Mouse (Mus musculus) adrenal gland, postnatal 14 days (tissue): ENCODE measurements at regions not wholly inside any gene's neighbourhood (a gene's known extent, or its start where the extent isn't known, plus 50 kb on each side); places are given as distances from the start of the nearest gene placed in this dataset.
A peak's percentile ranks its signal among the peaks of the same experiment; 100 is the strongest.

Source experiments
- DNase-seq: peaks from one replicate; pipeline ENCODE4 v3.0.0; 2021; ENCODE audit warnings: mixed read lengths

- DNase-seq, result peak; percentile 13
Observed at GRCm38 (mm10) chr10:44640620-44641019, 112.3 kb upstream of the Prdm1 start.

GRCm38 (mm10) chr10:44638678-44639077 is 110.4 kb upstream of the Prdm1 start:
- no peak for DNase-seq

GRCm38 (mm10) chr10:44636786-44637185 is 108.5 kb upstream of the Prdm1 start:
- DNase-seq, result no peak

- DNase-seq, result no peak
Observed at GRCm38 (mm10) chr10:44636061-44636460, 107.8 kb upstream of the Prdm1 start.

- no peak for DNase-seq
Observed at GRCm38 (mm10) chr10:44631584-44631983, 103.3 kb upstream of the Prdm1 start.

- DNase-seq, result peak; percentile 28
Observed at GRCm38 (mm10) chr10:44630485-44630884, 102.2 kb upstream of the Prdm1 start.

GRCm38 (mm10) chr10:44628387-44628786 is 100.1 kb upstream of the Prdm1 start:
- no peak for DNase-seq

GRCm38 (mm10) chr10:44627431-44627830 is 99.1 kb upstream of the Prdm1 start:
- no peak for DNase-seq

- no peak for DNase-seq
Observed at GRCm38 (mm10) chr10:44625521-44625920, 97.2 kb upstream of the Prdm1 start.

- no peak for DNase-seq
Observed at GRCm38 (mm10) chr10:44615586-44615985, 87.3 kb upstream of the Prdm1 start.

GRCm38 (mm10) chr10:44612571-44612970 is 84.3 kb upstream of the Prdm1 start:
- no peak for DNase-seq

GRCm38 (mm10) chr10:44611399-44611798 is 83.1 kb upstream of the Prdm1 start:
- no peak for DNase-seq

- no peak for DNase-seq
Observed at GRCm38 (mm10) chr10:44609187-44609586, 80.9 kb upstream of the Prdm1 start.

- DNase-seq, result no peak
Observed at GRCm38 (mm10) chr10:44607334-44607851, 79.1 kb upstream of the Prdm1 start.

- no peak for DNase-seq
Observed at GRCm38 (mm10) chr10:44604512-44604911, 76.2 kb upstream of the Prdm1 start.

- no peak for DNase-seq
Observed at GRCm38 (mm10) chr10:44603461-44603860, 75.2 kb upstream of the Prdm1 start.

- no peak for DNase-seq
Observed at GRCm38 (mm10) chr10:44601550-44601949, 73.2 kb upstream of the Prdm1 start.

GRCm38 (mm10) chr10:44599964-44600334 is 71.6 kb upstream of the Prdm1 start:
- no peak for DNase-seq

- no peak for DNase-seq
Observed at GRCm38 (mm10) chr10:44599331-44599963, 71.1 kb upstream of the Prdm1 start.

GRCm38 (mm10) chr10:44598615-44599014 is 70.3 kb upstream of the Prdm1 start:
- DNase-seq, result no peak

- no peak for DNase-seq
Observed at GRCm38 (mm10) chr10:44595932-44596331, 67.6 kb upstream of the Prdm1 start.

GRCm38 (mm10) chr10:44589842-44590241 is 61.5 kb upstream of the Prdm1 start:
- no peak for DNase-seq

GRCm38 (mm10) chr10:44589352-44589751 is 61.1 kb upstream of the Prdm1 start:
- DNase-seq, result peak; percentile 35

- DNase-seq, result no peak
Observed at GRCm38 (mm10) chr10:44582736-44583135, 54.4 kb upstream of the Prdm1 start.
